Mouse (Mus musculus) myocyte (in vitro differentiated cells): ENCODE measurements around the gene Pofut1.

Source experiments
- E2F4 ChIP-seq: IDR thresholded peaks from one replicate; pipeline ENCODE4 v1.6.1; 2011; ENCODE audit warnings: mild to moderate bottlenecking, control low read depth, moderate library complexity; ENCODE audit not compliant: insufficient read depth
- MAX ChIP-seq: IDR thresholded peaks from one replicate; pipeline ENCODE4 v1.6.1; 2011; ENCODE audit warnings: low read depth, mild to moderate bottlenecking, control low read depth
- MYOG ChIP-seq, 3 experiments: IDR thresholded peaks; one replicate each; pipeline ENCODE4 v1.6.1; 2011; ENCODE audit warnings: control low read depth in 2 of 3, low read depth in 2 of 3, mild to moderate bottlenecking in 2 of 3; ENCODE audit not compliant: insufficient read length in 2 of 3, control insufficient read depth in 1 of 3, insufficient read depth in 1 of 3
- POLR2A ChIP-seq: IDR thresholded peaks from one replicate; pipeline ENCODE4 v1.6.1; 2011; ENCODE audit warnings: low read depth, mild to moderate bottlenecking, control low read depth, moderate library complexity; ENCODE audit not compliant: insufficient read length
- POLR2AphosphoS2 ChIP-seq: IDR thresholded peaks from one replicate; pipeline ENCODE4 v1.6.1; 2011; ENCODE audit warnings: low read depth, control low read depth; ENCODE audit not compliant: insufficient read length
- REST ChIP-seq: IDR thresholded peaks from one replicate; pipeline ENCODE4 v1.6.1; 2011; ENCODE audit warnings: mild to moderate bottlenecking, control low read depth, moderate library complexity; ENCODE audit not compliant: insufficient read depth, insufficient read length
- SRF ChIP-seq: IDR thresholded peaks from one replicate; pipeline ENCODE4 v1.6.1; 2011; ENCODE audit warnings: low read depth; ENCODE audit not compliant: control insufficient read depth, insufficient read length
- USF1 ChIP-seq: IDR thresholded peaks from one replicate; pipeline ENCODE4 v1.6.1; 2011; ENCODE audit warnings: low read depth, mild to moderate bottlenecking, control low read depth, moderate library complexity

GRCm38 (mm10) chr2:153218516-153218915 lies 22.8 kb upstream of the Pofut1 start:
- TF ChIP-seq POLR2A, result no peak
- TF ChIP-seq REST, result no peak
- no peak for TF ChIP-seq POLR2AphosphoS2
- no peak for TF ChIP-seq USF1
- TF ChIP-seq E2F4, result no peak
- TF ChIP-seq MAX, result no peak
- no peak for TF ChIP-seq SRF
- TF ChIP-seq MYOG (IDR thresholded peaks at IDR 0.05; ENCODE audit: control insufficient read depth in 1 of 3, insufficient read depth in 1 of 3, insufficient read length in 2 of 3, low read depth in 2 of 3), result no peak
